Mouse (Mus musculus): ENCODE data around the gene Vezf1. TPM values are rescaled to one million over a fixed set of nuclear protein-coding genes. Genes with fewer than 3 reads are reported as not detected.
A peak's percentile ranks its signal among the peaks of the same experiment; 100 is the strongest.
"Not testable (repeated sequence)": the region's sequence is repeated elsewhere in the genome, so short reads cannot be mapped to it uniquely, and the experiment has no call there.

Gene Vezf1
- total RNA-seq (2021) = 10 to 100 TPM; 35.3 to 38.2 TPM

GRCm38 (mm10) chr11:88067586-88068410 is at the start of gene Vezf1:
Gene Vezf1 (plus strand): TSS chr11:88068279.
- intact Hi-C loops (cut with DNase I) = no loop called here

GRCm38 (mm10) chr11:88023933-88024332 is 44.1 kb upstream of the Vezf1 start:
- no peak for DNase-seq
- intact Hi-C loops (cut with DNase I) = no loop called here

More at GRCm38 (mm10) chr11:88067586-88068410, at the start of gene Vezf1:
- peak; percentile 83 for DNase-seq

- intact Hi-C loops (cut with DNase I) = no loop called here
- DNase-seq = peak; percentile 35
Observed at GRCm38 (mm10) chr11:88027391-88028035, 40.6 kb upstream of the Vezf1 start.

- intact Hi-C loops (cut with DNase I) = no loop called here
Observed at GRCm38 (mm10) chr11:88028193-88028684, 39.8 kb upstream of the Vezf1 start.

GRCm38 (mm10) chr11:88030219-88030618 is 37.9 kb upstream of the Vezf1 start:
- intact Hi-C loops (cut with DNase I) = no loop called here
- DNase-seq = no peak

More at GRCm38 (mm10) chr11:88028193-88028684, 39.8 kb upstream of the Vezf1 start:
- DNase-seq = no peak

- no peak for DNase-seq
- intact Hi-C loops (cut with DNase I) = no loop called here
Observed at GRCm38 (mm10) chr11:88030836-88031235, 37.2 kb upstream of the Vezf1 start.

- no peak for DNase-seq
Observed at GRCm38 (mm10) chr11:88031753-88032152, 36.3 kb upstream of the Vezf1 start.

GRCm38 (mm10) chr11:88035970-88036369 is 32.1 kb upstream of the Vezf1 start:
- intact Hi-C loops (cut with DNase I) = no loop called here
- no peak for DNase-seq

More at GRCm38 (mm10) chr11:88031753-88032152, 36.3 kb upstream of the Vezf1 start:
- intact Hi-C loops (cut with DNase I) = no loop called here

GRCm38 (mm10) chr11:88036761-88037251 is 31.3 kb upstream of the Vezf1 start:
- intact Hi-C loops (cut with DNase I) = no loop called here
- DNase-seq = peak; percentile 18

- intact Hi-C loops (cut with DNase I) = no loop called here
Observed at GRCm38 (mm10) chr11:88037386-88037785, 30.7 kb upstream of the Vezf1 start.

GRCm38 (mm10) chr11:88039066-88039465 is 29.0 kb upstream of the Vezf1 start:
- intact Hi-C loops (cut with DNase I) = no loop called here
- DNase-seq = no peak

More at GRCm38 (mm10) chr11:88037386-88037785, 30.7 kb upstream of the Vezf1 start:
- no peak for DNase-seq

GRCm38 (mm10) chr11:88044314-88044713 is 23.8 kb upstream of the Vezf1 start:
- intact Hi-C loops (cut with DNase I) = no loop called here
- DNase-seq = no peak

GRCm38 (mm10) chr11:88045159-88045558 is 22.9 kb upstream of the Vezf1 start:
- intact Hi-C loops (cut with DNase I); DNase-seq: not testable (repeated sequence)

- DNase-seq = no peak
- intact Hi-C loops (cut with DNase I) = loop anchor here (2.0 kb wide), 1 partner anchor 71 kb away; no protein-coding TSS in a partner anchor
Observed at GRCm38 (mm10) chr11:88045878-88046277, 22.2 kb upstream of the Vezf1 start.

GRCm38 (mm10) chr11:88046323-88046937 is 21.6 kb upstream of the Vezf1 start:
- intact Hi-C loops (cut with DNase I) = loop anchor here (2.0 kb wide), 1 partner anchor 72 kb away; no protein-coding TSS in a partner anchor
- no peak for DNase-seq

- DNase-seq = peak; percentile 100
- intact Hi-C loops (cut with DNase I) = loop anchor here (2.0 kb wide), 1 partner anchor 72 kb away; no protein-coding TSS in a partner anchor
Observed at GRCm38 (mm10) chr11:88046944-88047794, 20.9 kb upstream of the Vezf1 start, which contains the start of gene Srsf1. Gene Srsf1 (plus strand): TSS chr11:88047373.

- intact Hi-C loops (cut with DNase I) = loop anchor here (2.0 kb wide), 1 partner anchor 73 kb away; no protein-coding TSS in a partner anchor
- peak; percentile 78 for DNase-seq
Observed at GRCm38 (mm10) chr11:88047871-88048531, 20.1 kb upstream of the Vezf1 start.

GRCm38 (mm10) chr11:88048961-88049670 is 19.0 kb upstream of the Vezf1 start:
- DNase-seq = no peak
- intact Hi-C loops (cut with DNase I) = no loop called here
